27 mouse cellular contexts compared by ENCODE assay signal in genomic region chr11:90330202-90330694, GRCm38 (mm10).
DNase-seq lines count a peak whose midpoint lies in the region; ATAC-seq and TF ChIP-seq lines count a peak whose summit lies in the region.
"Had no signal": no experiment of that assay in that cellular context is flagged by ENCODE, and none has a peak within 500 bp of the region (broad histone marks: within the 10 kb centered on the region; RNA-seq: fewer than 3 reads in every experiment).

No protein-coding gene starts in this region.

- TF ChIP-seq POLR2A in lung, adult 2 months (IDR thresholded peaks at IDR 0.05; ENCODE audit: borderline replicate concordance, extremely low read depth, low read depth, low read length): no peak

- no peak overlapping the region for H3K27ac ChIP-seq in heart, embryonic 12.5 days (ENCODE audit: poor library complexity, severe bottlenecking)
- H3K27ac ChIP-seq: embryonic facial prominence, embryonic 13.5 days; forebrain, embryonic 13.5 days; kidney, embryonic 15.5 days; left cerebral cortex, adult 2 months; limb, embryonic 12.5 days; liver, embryonic 15.5 days; lung, embryonic 15.5 days; midbrain, embryonic 12.5 days; neural tube, embryonic 13.5 days had no signal

- H3K9ac ChIP-seq in heart, embryonic 12.5 days: no peak overlapping the region
- H3K9ac ChIP-seq: embryonic facial prominence, embryonic 13.5 days; forebrain, embryonic 13.5 days; kidney, embryonic 15.5 days; limb, embryonic 12.5 days; liver, embryonic 15.5 days; lung, embryonic 15.5 days; midbrain, embryonic 12.5 days; neural tube, embryonic 13.5 days had no signal

- H3K4me2 ChIP-seq in heart, embryonic 12.5 days: no peak overlapping the region
- H3K4me2 ChIP-seq: embryonic facial prominence, embryonic 13.5 days; forebrain, embryonic 13.5 days; heart, embryonic 11.5 days; kidney, embryonic 15.5 days; limb, embryonic 12.5 days; liver, embryonic 15.5 days; lung, embryonic 15.5 days; midbrain, embryonic 12.5 days; neural tube, embryonic 13.5 days had no signal

- TF ChIP-seq CTCF in lung, adult 2 months (IDR thresholded peaks at IDR 0.05; ENCODE audit: insufficient read depth, low read length): no peak

- H3K27me3 ChIP-seq in heart, embryonic 12.5 days (replicated peaks): no peaks in the 10 kb centered on the region
- H3K27me3 ChIP-seq: embryonic facial prominence, embryonic 13.5 days; forebrain, embryonic 13.5 days; kidney, embryonic 15.5 days; limb, embryonic 12.5 days; liver, embryonic 15.5 days; lung, embryonic 15.5 days; midbrain, embryonic 12.5 days; neural tube, embryonic 13.5 days had no signal

- 79% methylated on average over 9 of the region's 9 CpGs for WGBS in heart, embryonic 12.5 days
- WGBS in lung, adult 2 months: 70% methylated on average over 9 of the region's 9 CpGs

- no peak for ATAC-seq in heart, embryonic 12.5 days (ENCODE audit: insufficient number of reproducible peaks, low FRiP score)
- no peak for ATAC-seq in monocyte, adult 5-6 weeks (replicated peaks; ENCODE audit: insufficient number of reproducible peaks, low FRiP score, low TSS enrichment, poor library complexity, severe bottlenecking)
- ATAC-seq: forebrain, embryonic 13.5 days; hindbrain, embryonic 16.5 days had no signal

- H3K4me1 ChIP-seq in heart, embryonic 12.5 days (replicated peaks): no peaks in the 10 kb centered on the region
- H3K4me1 ChIP-seq in lung, adult 2 months (ENCODE audit: control insufficient read depth, insufficient read depth, low read length): no peaks in the 10 kb centered on the region
- H3K4me1 ChIP-seq: forebrain, embryonic 13.5 days; kidney, embryonic 15.5 days; limb, embryonic 12.5 days; liver, embryonic 15.5 days; lung, embryonic 15.5 days; midbrain, embryonic 12.5 days; neural tube, embryonic 13.5 days had no signal

- H3K4me3 ChIP-seq in heart, embryonic 12.5 days: no peak overlapping the region
- H3K4me3 ChIP-seq in lung, adult 2 months (replicated peaks; ENCODE audit: extremely low read depth, low read depth, low read length): no peak overlapping the region
- H3K4me3 ChIP-seq: embryonic facial prominence, embryonic 13.5 days; forebrain, embryonic 13.5 days; kidney, embryonic 15.5 days; left cerebral cortex, adult 2 months; limb, embryonic 12.5 days; liver, embryonic 15.5 days; lung, embryonic 15.5 days; midbrain, embryonic 12.5 days; neural tube, embryonic 13.5 days had no signal

- H3K36me3 ChIP-seq in heart, embryonic 12.5 days: no peaks in the 10 kb centered on the region
- H3K36me3 ChIP-seq: embryonic facial prominence, embryonic 13.5 days; G1E; kidney, embryonic 15.5 days; limb, embryonic 12.5 days; liver, embryonic 15.5 days; lung, embryonic 15.5 days; midbrain, embryonic 12.5 days; neural tube, embryonic 13.5 days had no signal

- DNase-seq in heart, adult 18-20 months: peak; percentile 23 to 32
- DNase-seq in lung, postnatal 36 days: peak; percentile 19
- no peak for DNase-seq in lung, adult 2 months
- DNase-seq in NIH3T3 (ENCODE audit: low read depth): peak; percentile 73
- no peak for DNase-seq in left cerebral cortex, adult 11 months (ENCODE audit: low spot score)
- DNase-seq: adrenal gland, postnatal 25 days; cerebellum, adult 11-12 months; cerebellum, adult 9-11 months; embryo, embryonic 11 days; kidney, adult 18-20 months; kidney, postnatal 25 days; right cerebral cortex, postnatal 4 days; thymus, postnatal 4 days had no signal

- H3K9me3 ChIP-seq in heart, embryonic 12.5 days (replicated peaks): no peaks in the 10 kb centered on the region; the same call in 1 of the 2 replicates
- H3K9me3 ChIP-seq: embryonic facial prominence, embryonic 13.5 days; G1E; kidney, embryonic 15.5 days; limb, embryonic 12.5 days; liver, embryonic 15.5 days; lung, embryonic 15.5 days; midbrain, embryonic 12.5 days; neural tube, embryonic 13.5 days had no signal

Comparison
In these comparisons a context has a peak if more than half of its experiments do, and no peak if none do; other contexts are left out.
1. DNase-seq: peak in heart, adult 18-20 months (2 of 2), lung, postnatal 36 days (single experiment) and NIH3T3 (single experiment); none in lung, adult 2 months (single experiment) and left cerebral cortex, adult 11 months (single experiment).